Mouse (Mus musculus): ENCODE results near the gene Lad1.

The Lad1 gene

DNA sequence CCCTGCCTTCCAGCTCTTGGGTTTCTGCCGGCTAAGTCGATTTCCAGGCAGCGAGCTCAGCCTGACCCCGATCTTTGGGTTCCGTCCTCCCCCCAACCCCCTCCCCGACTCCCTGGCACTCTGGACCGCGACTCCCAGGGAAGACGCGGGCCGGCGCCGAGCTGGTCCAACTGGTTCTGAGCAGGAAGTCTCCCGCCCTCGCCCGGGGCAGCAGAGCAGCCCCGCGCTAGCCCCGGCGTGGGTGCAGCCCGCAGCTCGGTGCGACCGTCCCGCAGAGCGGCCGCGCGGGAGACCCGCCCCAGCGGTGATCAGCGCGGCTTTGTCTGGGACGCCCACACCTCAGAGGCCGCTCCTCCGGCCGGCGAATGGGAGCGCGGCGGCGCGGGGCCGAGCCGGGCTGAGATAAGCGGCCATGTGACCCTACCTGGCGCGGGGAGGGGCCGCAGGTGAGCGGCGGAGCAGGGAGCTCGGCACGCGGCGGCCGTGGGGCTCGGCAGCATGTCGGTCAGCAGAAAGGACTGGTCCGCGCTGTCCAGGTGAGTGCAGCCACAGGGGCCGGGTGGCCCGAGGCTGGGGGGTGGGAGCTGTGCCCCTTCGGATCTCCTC, at the start of gene Lad1:
Lad1 (plus strand) TSS at position 118 of the 606 bp plus-strand sequence.
- no peak for DNase-seq (ENCODE audit: low read depth)

DNA sequence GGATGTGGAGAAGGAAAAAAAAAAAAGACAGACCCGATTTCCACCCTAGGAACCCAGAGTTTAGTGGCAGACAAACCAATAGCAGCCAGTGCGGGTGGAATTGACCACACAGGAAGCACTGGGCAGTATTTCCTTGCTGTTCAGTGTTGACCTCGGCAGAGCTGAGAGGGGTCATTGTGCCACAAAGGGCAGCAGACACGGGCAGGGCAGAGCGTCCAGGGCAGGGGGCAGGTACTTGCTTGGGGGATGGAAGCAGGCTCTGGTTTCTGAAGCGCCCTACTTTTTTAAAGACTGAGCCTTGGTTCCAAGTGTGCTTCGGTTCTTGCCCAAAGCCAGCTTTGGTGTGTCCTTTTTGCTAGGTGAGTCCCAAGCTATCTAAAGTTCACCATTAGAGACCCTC, 48.2 kb upstream of the Lad1 start:
- DNase-seq (ENCODE audit: low read depth), result no peak

DNA sequence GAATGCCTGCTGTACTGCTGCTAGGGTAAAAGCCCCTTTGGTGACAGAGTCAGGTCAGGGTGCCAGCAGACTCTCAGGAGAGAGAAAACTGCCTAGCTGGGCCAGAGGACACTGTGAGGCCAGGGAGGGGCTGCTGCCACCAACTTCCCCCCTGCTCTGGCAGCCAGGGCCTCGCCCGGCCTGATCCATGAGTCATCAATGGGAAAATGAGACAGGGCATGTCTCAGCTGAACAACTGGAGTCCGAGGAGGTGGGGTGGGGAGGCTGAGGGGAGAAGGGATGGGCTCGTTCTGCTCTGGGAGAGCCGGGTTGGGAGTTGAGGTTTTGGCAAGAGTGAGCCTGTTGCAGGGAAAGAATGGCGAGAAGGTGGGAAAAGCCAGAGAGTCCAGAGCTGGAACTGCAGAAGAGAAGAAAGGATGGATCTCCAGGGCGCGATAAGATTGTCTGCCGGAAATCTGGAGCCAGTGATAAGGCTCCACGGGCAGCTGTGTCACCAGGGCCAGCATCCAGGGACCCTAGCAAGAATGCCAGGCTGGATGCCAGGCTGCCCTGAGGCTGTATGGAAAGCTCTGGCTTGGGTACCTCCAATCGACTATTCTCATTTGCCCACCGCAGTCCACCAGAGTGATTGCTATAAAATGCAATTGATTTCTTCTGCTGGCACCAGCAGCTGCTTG, 47.4 kb upstream of the Lad1 start:
- peak; percentile 97 for DNase-seq (ENCODE audit: low read depth)

DNA sequence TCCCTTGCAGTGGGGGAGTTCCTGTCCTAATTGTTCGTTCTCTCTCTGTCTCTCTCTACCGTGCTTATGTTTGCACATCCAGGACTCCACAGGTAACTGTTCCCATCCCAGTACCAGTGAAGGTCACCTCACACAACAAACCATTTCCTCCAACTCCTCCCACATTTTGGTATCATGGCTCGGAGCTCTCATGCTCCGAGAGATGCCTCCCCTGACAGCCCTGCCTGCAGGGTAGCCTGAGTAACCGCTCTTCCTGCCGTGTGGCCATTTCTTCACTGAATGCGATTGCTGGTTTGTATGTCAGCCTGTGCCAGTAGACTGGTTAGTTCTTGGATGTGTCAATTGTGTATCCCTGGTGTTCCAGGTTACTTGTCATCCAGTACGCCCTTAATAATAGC, 46.8 kb upstream of the Lad1 start:
- no peak for DNase-seq (ENCODE audit: low read depth)

DNA sequence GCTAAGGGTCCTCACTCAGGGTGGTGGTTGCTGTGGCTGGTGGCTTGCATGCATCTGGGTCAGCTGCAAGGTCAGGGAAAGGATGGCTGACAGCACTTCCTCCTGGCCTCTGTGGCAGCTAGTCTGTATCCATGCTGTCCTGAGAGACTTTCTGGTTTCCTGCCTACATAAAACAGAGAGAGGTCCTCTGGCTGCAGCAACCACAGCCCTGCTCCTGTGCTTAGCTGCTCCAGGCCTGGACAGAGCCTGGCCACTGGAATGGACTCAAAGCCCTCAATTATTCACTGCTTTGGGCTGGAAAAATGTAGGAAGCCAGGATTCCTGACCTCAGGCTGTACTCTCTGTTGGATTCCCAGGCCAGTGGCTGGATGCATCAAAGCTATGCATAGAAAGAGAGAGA, 41.8 kb upstream of the Lad1 start:
- peak; percentile 75 for DNase-seq (ENCODE audit: low read depth)

DNA sequence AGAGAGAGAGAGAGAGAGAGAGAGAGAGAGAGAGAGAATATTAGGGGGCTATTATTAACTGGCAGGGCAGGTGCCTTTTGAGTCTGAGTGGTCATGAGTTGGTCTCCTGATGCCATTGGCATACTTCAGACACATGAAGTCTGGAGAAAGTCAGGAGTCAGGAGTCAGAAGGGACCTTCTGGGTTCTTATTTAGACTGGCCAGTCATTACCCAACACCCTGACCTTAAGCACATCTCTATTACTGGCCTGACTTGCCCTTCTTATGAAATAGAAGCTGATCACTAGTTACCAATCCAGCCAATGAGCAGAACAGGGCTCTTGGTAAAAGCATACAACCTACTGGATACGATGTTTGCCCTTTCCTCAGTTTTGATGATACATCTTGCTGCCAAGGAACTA, 41.4 kb upstream of the Lad1 start:
- DNase-seq (ENCODE audit: low read depth), result no peak

DNA sequence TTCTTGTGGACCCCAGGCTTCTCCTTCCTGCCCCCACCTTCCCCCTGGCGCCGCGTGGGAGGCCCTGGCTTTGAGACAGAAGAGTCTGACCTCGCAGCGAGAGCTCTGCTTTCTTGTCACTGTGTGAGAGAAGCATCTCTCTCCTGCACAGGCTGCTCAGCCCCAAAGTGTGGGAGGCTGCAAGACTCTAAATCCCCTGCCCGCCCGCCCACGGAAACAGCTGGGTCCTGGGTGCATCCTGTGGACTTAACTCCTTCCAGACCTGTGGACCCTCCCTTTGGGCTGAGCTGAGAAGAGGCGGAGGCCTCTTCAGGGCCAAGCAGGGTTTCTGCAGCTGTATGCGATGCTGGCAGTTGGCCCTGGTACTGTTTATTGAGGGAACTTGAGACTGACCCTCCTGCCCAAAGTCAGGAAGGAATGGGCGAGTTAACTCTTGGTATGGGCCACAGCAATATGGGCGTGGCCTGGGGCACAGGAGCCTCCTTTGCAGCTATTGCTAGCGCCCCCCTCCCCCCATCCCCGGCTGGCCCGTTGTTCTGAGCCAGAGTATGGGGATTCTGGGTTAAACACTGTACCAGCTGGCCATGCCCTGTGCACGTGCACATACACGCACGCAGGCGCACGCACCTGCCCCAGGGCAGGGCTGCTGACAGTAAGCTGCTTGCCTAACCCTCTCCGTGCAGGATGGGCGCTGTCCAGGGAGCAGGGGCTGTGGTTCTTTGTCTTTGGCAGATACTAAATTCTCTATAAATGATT, 39.4 kb upstream of the Lad1 start, which contains the start of gene Tnni1:
Tnni1 (plus strand) TSS at position 655 of the 756 bp plus-strand sequence.
- DNase-seq (ENCODE audit: low read depth), result no peak

DNA sequence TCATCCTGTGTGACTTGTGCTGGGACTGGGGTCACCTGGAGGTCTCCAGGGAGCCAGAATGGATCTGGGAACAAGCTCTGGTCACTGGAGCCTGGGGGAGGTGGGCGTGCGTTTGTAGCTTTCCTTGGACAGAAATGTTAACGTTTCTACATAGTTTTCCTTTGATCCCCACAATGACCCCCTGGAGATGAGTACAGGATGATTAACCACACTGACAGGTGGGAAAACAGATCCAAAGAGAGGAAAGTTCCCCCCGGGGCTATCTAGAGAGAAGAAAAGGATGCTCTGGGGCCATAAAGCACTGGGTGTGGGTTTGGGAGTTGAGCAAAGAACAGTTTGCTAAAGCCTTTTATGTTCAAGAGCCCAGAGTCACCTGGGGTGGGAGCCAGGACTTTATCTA, 37.7 kb upstream of the Lad1 start:
- no peak for DNase-seq (ENCODE audit: low read depth)

DNA sequence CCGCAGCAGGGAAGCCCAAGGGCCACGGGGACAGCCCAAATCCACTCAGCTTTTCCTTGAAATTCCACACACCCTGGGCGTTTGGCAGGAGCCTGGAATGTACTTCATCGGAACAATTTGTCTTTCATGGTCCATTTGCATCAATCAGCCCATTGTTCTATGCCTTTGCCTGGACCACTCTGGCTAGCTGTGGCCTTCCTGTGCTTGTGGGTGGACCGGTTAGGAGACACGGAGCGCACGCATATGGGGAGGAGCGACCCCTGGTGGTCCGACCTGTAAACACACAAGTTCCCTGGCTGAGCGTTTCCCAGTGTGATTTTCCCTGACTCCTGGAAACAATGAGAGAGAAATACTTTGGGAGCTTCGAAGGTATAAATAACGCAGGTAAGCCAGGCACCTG, 37.2 kb upstream of the Lad1 start:
- DNase-seq (ENCODE audit: low read depth), result peak; percentile 74

DNA sequence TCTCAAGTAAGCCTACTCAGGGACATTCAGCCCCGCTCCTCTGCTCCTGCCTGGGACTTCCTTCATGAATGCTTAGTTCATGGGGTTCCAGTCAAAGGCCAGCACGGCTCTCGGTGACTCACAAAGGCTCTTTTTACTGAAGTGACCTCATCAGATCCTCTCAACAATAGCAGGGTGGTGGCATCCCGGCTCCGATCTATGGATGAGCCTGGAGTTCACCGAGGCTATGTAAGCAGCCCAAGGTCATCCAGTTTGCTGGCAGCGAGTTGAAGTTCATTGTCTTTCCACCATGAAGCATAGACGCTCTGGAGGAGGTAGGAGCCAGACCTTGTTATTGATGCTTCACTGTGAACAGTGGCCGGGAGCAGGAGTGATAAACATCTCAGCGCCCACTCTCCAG, 35.6 kb upstream of the Lad1 start:
- no peak for DNase-seq (ENCODE audit: low read depth)

DNA sequence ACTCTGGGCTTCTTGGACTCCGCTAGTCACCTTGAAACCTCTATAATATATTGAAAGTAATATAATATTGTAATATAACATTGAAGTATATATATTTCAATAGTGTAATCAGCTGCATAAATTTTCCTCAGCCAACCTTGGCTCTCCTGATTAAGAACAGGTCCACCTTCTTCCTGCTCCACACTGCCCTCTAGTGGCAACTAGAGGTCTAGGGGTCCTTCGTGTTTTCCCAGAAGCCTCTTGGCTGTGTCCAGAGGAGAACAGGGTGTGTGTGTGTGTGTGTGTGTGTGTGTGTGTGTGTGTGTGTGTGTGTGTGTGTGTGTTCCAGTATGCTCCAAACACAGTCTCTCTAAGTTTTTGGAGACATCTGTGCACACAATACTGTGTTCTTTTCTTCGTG, 30.6 kb upstream of the Lad1 start:
- no peak for DNase-seq (ENCODE audit: low read depth)

DNA sequence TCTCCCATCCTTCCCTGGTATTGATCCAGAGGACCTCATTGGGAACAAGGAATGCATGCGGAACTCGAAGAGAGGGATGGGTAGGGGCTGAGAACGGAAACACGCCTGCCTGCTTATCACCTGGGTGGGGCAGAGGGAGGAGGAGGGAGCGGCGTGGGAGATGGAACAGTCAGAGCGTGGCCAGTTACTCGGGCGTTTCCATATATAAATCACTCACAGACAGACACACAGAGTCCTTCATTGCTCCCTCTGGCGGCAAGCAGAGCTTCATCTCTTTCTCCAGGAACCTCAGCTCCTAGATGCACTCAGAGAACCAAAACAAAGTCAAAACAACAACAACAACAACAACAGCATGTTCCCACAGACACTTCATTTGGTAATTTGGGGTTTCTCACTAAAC, 29.7 kb upstream of the Lad1 start:
- DNase-seq (ENCODE audit: low read depth), result no peak

DNA sequence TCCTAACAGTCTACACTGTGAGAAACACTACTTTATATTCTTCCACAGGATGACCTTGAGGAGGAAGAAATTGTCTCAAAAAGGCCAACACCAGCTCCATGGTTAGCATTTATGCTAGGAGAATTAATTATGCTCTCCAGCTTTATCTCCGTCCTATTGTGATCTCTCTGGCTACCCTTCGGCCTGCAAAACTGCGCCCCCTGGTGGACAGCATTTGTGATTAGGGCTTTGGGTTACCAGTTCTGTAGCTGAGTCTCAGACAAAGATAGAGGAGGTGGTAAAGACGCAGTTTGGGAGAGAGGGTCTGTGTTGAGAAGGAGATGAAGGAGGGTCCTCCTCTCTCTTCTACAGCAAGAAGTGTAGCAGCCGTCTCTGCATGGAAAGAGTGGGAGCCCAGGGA, 28.6 kb upstream of the Lad1 start:
- no peak for DNase-seq (ENCODE audit: low read depth)

DNA sequence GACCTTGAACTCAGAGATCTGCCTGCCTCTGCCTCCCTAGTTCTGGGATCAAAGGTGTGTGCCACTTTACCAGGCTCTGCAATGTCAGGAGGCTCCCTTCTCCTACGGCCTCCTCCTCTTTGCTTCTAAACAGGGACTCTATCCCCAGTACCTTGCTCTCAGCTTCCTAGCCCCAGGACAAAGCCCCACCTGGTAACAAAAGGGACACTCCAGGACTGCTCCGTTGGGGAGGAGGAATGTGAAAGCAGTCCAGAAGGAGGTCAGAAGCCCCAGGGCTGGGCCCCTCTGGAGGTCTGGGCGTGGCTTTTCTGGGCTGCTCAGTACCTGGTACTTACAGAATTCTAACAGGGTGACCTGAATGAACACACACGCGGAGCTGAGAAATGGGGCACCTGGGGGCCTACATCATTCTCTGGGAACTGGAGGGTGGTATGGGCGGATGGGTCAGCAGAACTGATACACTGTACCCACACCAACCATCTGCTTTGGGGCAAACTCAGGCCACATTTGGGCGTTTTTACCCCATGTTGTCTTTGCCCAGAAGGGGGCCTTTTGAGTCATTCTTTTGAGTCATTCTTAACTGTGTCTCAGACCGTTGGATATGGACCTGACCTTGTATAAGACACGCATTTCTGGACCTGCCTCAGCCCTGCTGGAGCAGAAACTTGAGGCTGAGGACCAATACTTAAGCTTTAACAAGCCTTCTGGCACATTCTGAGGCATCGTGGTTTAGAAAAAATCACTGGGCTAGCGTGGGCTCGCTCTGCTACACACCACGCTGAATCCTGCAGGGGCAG, 26.1 kb upstream of the Lad1 start:
- no peak for DNase-seq (ENCODE audit: low read depth)

DNA sequence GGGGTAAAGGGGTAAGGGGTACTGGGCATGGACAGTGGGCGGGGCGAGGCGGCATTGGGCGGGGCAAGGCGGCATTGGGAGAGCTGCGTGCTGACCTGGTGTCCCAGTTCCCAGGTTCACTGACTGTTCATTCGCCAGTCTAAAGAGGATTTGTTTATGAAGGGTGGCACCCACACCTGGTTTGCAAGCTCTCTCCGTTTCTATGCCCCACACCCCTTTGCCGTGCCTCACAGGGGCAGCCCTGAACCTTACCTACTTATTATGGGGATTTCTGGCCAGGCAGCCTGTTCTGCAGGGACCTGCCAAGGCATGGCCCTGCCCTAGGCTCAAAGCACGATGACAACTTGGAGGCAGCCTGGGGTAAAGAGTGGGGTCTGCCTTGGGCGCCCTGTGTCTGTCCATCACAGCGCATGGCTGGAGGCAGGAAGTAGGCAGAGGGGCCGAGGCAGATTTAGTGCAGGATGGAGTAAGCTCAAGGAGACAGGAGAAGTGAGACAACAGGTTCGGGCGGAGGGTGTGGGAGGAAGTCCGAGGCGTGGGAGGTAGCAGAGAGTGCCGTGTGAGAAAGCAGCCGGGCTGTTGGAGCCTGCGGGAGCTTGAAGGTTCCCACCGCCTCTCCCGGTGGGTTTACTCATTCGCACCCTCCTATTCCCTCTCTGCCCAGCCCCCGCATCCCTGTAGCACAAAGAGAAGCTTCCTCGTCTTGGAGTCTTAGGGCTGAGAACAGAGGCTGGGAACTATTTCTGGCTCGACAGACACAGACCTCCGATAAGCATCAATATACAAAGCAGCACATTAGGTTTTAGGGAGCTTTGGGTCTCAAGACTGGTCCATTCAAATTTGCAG, 24.8 kb upstream of the Lad1 start:
- DNase-seq (ENCODE audit: low read depth), result no peak

DNA sequence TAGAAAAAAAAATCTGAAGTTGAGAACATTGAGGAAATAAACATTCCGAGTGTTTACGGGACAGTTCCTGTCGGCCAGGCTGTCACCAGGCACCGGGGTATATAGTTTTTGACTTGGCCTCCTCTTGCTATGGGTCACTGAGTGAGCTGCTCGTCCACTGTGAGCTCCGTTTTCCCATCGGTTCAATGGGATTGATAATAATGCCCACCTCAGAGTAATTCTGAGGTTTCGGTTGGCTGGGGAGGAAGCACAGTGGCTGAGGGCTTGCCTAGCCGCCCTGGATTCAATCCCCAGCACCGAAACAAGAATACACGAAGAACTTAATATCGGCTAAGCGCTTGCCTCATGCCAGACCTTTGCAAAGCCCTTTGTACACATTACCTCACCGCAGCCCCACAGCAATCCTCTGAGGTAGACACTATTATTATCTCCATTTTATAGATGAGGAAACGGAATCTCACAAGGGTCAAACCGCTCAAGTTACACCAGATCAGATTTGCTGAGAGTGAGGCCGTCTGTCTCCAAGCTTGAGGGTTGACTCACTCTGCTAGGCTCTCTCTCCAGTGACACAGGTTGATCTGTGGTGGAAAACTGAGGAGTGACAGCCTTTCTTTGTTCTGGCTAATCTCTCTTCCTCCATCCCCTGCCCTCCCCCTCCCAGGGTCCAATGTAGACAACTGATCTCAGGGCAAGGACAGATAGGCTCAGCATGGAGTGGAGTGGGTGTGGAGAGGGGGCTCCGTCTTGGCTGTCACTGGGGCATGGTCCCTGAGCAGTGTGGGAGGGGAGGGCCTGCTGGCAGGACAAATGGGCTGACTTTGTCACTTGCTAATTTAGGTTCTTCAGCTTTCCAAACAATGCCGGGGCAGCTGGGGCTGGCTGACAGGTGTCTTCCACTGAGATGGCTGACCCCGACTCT, 23.9 kb upstream of the Lad1 start:
- no peak for DNase-seq (ENCODE audit: low read depth)

DNA sequence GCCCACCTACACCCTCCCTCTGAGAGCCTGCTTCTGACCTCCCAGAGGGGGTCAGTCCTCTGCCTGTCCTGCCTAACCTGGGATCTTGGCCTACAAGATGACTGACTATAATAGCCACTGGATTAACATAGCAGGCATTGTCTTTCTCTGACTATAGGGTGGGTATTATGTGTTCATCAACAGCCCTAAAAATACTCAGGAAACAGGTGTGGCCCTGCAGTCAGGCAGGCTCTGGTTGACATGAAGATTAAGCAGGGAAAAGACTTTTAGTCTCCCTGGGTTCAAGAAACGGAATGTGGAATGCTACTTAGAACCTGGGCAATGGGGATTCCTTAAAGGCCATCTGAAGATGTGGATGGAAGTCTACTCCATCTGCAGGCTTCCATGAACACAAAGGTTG, 19.9 kb upstream of the Lad1 start:
- no peak for DNase-seq (ENCODE audit: low read depth)

DNA sequence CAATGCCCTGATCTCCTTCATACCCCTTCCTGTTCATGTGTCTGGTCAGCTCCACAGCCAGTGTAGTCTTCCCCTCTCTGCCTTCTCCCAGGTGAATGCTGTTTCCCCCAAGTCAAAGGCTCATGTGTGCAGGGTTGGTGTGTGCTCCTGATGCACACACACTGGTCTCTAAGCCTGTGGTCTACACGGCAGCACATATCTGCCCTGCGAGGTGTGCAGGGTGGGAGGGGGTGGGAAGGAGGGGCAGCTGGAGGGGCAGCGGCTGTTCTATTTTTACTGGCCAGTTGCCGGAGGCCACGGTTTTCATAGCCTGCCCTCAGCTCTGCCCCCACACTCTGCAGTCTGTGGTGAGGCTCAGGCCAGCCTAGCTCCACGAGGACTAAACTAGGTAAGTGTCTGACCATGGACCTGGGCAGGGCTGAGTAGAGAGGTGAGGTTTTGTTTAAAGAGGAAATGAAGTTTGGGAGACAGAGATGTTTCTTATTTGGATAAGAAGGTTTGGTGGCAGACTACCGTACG, 19.2 kb upstream of the Lad1 start:
- no peak for DNase-seq (ENCODE audit: low read depth)

DNA sequence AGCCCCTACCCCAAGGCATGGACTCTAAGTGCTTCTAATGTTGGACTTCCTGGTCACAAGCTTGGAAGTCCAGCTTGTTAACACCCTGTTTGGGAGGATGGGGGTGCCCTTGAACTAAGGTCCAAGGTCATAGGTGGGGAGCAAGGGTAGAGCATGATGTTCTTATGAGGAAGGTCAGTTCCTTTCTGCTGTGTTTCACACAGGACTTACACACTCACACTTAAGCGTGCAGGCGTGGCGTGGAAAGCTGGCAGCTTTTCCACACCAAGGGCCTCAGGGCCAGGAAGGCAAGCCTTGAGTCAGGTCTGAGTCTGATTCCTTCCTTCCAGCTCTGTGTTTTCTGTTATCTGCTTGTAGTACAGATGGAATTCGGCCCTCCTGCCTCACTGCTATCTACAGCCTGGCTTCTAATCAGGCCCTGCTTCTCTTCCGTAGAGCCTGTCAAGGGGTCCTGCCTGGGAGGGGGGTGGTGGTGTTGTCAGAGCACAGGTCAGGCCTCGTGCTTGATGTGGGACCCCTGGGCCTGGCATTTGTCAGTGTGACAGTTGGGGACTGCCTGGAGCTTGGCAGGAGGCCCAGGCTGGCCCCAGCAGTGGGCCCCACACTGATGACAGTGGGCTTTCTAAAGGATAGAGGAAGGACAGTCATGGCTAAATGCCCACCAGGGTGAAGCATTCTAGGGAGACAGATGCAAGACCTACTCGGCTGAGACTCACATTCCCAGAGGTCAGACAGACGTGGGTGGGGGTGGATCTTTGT, 18.0 kb upstream of the Lad1 start:
- DNase-seq (ENCODE audit: low read depth), result no peak

DNA sequence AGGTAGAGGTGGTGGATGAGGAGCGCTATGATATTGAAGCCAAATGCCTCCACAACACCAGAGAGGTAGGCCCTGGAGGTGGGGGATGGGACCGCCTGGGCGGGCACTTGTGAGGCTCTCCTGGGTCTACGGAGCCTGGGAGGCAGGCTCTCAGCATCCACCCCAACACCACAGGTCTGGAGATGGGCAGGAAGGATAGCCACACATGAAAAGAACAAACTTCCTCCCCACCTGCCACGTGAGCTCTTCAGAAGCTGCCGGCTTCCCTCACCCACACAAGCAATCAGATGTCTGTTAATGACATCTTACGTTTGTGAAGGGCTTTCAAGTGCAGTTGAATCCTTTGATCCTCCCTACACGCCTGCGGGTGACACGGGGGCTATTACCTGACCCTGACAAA, 10.9 kb upstream of the Lad1 start:
- no peak for DNase-seq (ENCODE audit: low read depth)
